Comparison of ENCODE assay signal across 24 mouse cellular contexts in genomic region chr11:107716332-107716938, GRCm38 (mm10). TPM values are rescaled to one million over a fixed set of nuclear protein-coding genes. Genes with fewer than 3 reads are reported as not detected.
DNase-seq lines count a peak whose midpoint lies in the region; ATAC-seq and TF ChIP-seq lines count a peak whose summit lies in the region.
"Had no signal": no experiment of that assay in that cellular context is flagged by ENCODE, and none has a peak within 500 bp of the region (broad histone marks: within the 10 kb centered on the region; RNA-seq: fewer than 3 reads in every experiment).

TSS of gene Cacng1 (minus strand) at chr11:107716522.

- H3K4me1 ChIP-seq in hindbrain, embryonic 10.5 days (replicated peaks) = peaks cover 26% of the 10 kb centered on the region
- 0 out of 2 replicates have a peak, but pooled peaks cover 3% of the 10 kb centered on the region for H3K4me1 ChIP-seq in hindbrain, embryonic 13.5 days (replicated peaks)
- no peaks in the 10 kb centered on the region for H3K4me1 ChIP-seq in limb, embryonic 14.5 days (ENCODE audit: control insufficient read depth, insufficient read depth, low read length)
- H3K4me1 ChIP-seq: embryonic facial prominence, embryonic 12.5 days; heart, embryonic 15.5 days; midbrain, embryonic 15.5 days; neural tube, embryonic 12.5 days had no signal

- intact Hi-C loops in left cerebral cortex, postnatal 4 days (cut with DNase I) = no loop called here

- no peak for ATAC-seq in hindbrain, embryonic 13.5 days (ENCODE audit: low FRiP score)
- ATAC-seq in limb, embryonic 14.5 days (ENCODE audit: low FRiP score, low read depth) = peak; percentile 73
- ATAC-seq: midbrain, embryonic 15.5 days had no signal

- no peak within 1 kb of the TSS for H3K4me3 ChIP-seq in hindbrain, embryonic 10.5 days
- no peak within 1 kb of the TSS for H3K4me3 ChIP-seq in hindbrain, embryonic 13.5 days
- H3K4me3 ChIP-seq in C2C12 (ENCODE audit: insufficient read depth, poor library complexity, severe bottlenecking) = peak within 1 kb of the TSS; percentile 23
- no peak within 1 kb of the TSS for H3K4me3 ChIP-seq in limb, embryonic 14.5 days (replicated peaks; ENCODE audit: low read length)
- H3K4me3 ChIP-seq: embryonic facial prominence, embryonic 12.5 days; heart, embryonic 15.5 days; midbrain, embryonic 15.5 days; neural tube, embryonic 12.5 days had no signal

- H3K4me2 ChIP-seq in hindbrain, embryonic 13.5 days = no peak within 1 kb of the TSS
- H3K4me2 ChIP-seq in limb, embryonic 14.5 days (replicated peaks; ENCODE audit: low read depth, low read length, severe bottlenecking) = no peak within 1 kb of the TSS
- H3K4me2 ChIP-seq: embryonic facial prominence, embryonic 12.5 days; heart, embryonic 15.5 days; liver, embryonic 11.5 days; lung, embryonic 14.5 days; midbrain, embryonic 15.5 days; neural tube, embryonic 12.5 days had no signal

- H3K79me2 ChIP-seq in C2C12 (ENCODE audit: control insufficient read depth, insufficient read depth) = peaks cover 5% of the 10 kb centered on the region

- H3K27ac ChIP-seq in hindbrain, embryonic 10.5 days = 0 out of 2 replicates have a peak within 1 kb of the TSS, but pooled peaks have one; percentile 23
- no peak within 1 kb of the TSS for H3K27ac ChIP-seq in hindbrain, embryonic 13.5 days
- no peak within 1 kb of the TSS for H3K27ac ChIP-seq in limb, embryonic 14.5 days (replicated peaks; ENCODE audit: low read depth, low read length)
- H3K27ac ChIP-seq: embryonic facial prominence, embryonic 12.5 days; heart, embryonic 15.5 days; macrophage; midbrain, embryonic 15.5 days; neural tube, embryonic 12.5 days had no signal

- H3K79me3 ChIP-seq in C2C12 (ENCODE audit: low read depth) = no peaks in the 10 kb centered on the region

- no peak for TF ChIP-seq CTCF in C2C12 (IDR thresholded peaks at IDR 0.05; ENCODE audit: control insufficient read depth, insufficient read depth, insufficient read length)

- H3K9ac ChIP-seq in hindbrain, embryonic 13.5 days = no peak within 1 kb of the TSS
- H3K9ac ChIP-seq in limb, embryonic 14.5 days (ENCODE audit: low read depth, low read length, severe bottlenecking) = no peak within 1 kb of the TSS
- H3K9ac ChIP-seq: embryonic facial prominence, embryonic 12.5 days; heart, embryonic 15.5 days; lung, embryonic 14.5 days; midbrain, embryonic 15.5 days; neural tube, embryonic 12.5 days had no signal

- DNase-seq in hindbrain, embryonic 10.5 days (ENCODE audit: low spot score) = no peak
- peak; percentile 78 for DNase-seq in gastrocnemius, adult 18-20 months (ENCODE audit: low spot score)
- peak; percentile 25 for DNase-seq in limb, embryonic 14.5 days (ENCODE audit: low spot score)
- DNase-seq in spleen, postnatal 10 days (ENCODE audit: low spot score in 2 of 2) = no peak
- DNase-seq in left cerebral cortex, postnatal 4 days = no peak
- no peak for DNase-seq in right cerebral cortex, adult 18-20 months
- DNase-seq: adrenal gland, postnatal 36 days; cerebellum, adult 2 months; heart, adult 18-20 months; kidney, postnatal 25 days; lung, embryonic 14.5 days; right cerebral cortex, postnatal 25 days; thymus, postnatal 14 days had no signal

- H3K27me3 ChIP-seq in hindbrain, embryonic 10.5 days (ENCODE audit: insufficient read depth, poor library complexity, severe bottlenecking) = no peaks in the 10 kb centered on the region
- no peaks in the 10 kb centered on the region for H3K27me3 ChIP-seq in hindbrain, embryonic 13.5 days
- H3K27me3 ChIP-seq in C2C12 (ENCODE audit: control insufficient read depth, insufficient read depth, insufficient read length) = no peaks in the 10 kb centered on the region
- H3K27me3 ChIP-seq in limb, embryonic 14.5 days (ENCODE audit: control insufficient read depth, insufficient read depth, low read length) = no peaks in the 10 kb centered on the region
- H3K27me3 ChIP-seq: CH12.LX; embryonic facial prominence, embryonic 12.5 days; heart, embryonic 15.5 days; midbrain, embryonic 15.5 days; neural tube, embryonic 12.5 days had no signal

- no peak for TF ChIP-seq POLR2A in limb, embryonic 14.5 days (IDR thresholded peaks at IDR 0.05; ENCODE audit: borderline replicate concordance, extremely low read depth, insufficient read depth, insufficient read length)

- peak within 1 kb of the TSS; percentile 54 for H3ac ChIP-seq in C2C12 (ENCODE audit: control insufficient read depth, insufficient read length, low read depth)

- peaks cover 6% of the 10 kb centered on the region; the same call in 1 of the 2 replicates for H3K9me3 ChIP-seq in hindbrain, embryonic 10.5 days
- H3K9me3 ChIP-seq in hindbrain, embryonic 13.5 days = peaks cover 8% of the 10 kb centered on the region
- no peaks in the 10 kb centered on the region for H3K9me3 ChIP-seq in limb, embryonic 14.5 days (ENCODE audit: control insufficient read depth, low read length)
- H3K9me3 ChIP-seq: embryonic facial prominence, embryonic 12.5 days; heart, embryonic 15.5 days; midbrain, embryonic 15.5 days had no signal

- 0 out of 2 replicates have a peak, but pooled peaks cover 5% of the 10 kb centered on the region for H3K36me3 ChIP-seq in hindbrain, embryonic 10.5 days
- peaks cover 5% of the 10 kb centered on the region; the same call in 1 of the 2 replicates for H3K36me3 ChIP-seq in hindbrain, embryonic 13.5 days
- no peaks in the 10 kb centered on the region for H3K36me3 ChIP-seq in C2C12 (ENCODE audit: control insufficient read depth, insufficient read depth)
- H3K36me3 ChIP-seq in limb, embryonic 14.5 days (ENCODE audit: control insufficient read depth, insufficient read depth, low read length) = no peaks in the 10 kb centered on the region
- H3K36me3 ChIP-seq: embryonic facial prominence, embryonic 12.5 days; heart, embryonic 15.5 days; midbrain, embryonic 15.5 days; neural tube, embryonic 12.5 days had no signal

- 79% methylated on average over 16 of the region's 16 CpGs for WGBS in hindbrain, embryonic 10.5 days
- 81% methylated on average over 16 of the region's 16 CpGs for WGBS in hindbrain, embryonic 13.5 days
- 75% methylated on average over 16 of the region's 16 CpGs for WGBS in limb, embryonic 14.5 days

TF ChIP-seq in C2C12, 6 proteins besides CTCF, POLR2A, EP300 and RAD21:
- peak; percentile 97 for TF ChIP-seq MYOD1 (IDR thresholded peaks at IDR 0.05; ENCODE audit: control insufficient read depth, insufficient read length, low read depth)
- no peak for TF ChIP-seq USF1 (IDR thresholded peaks at IDR 0.05; ENCODE audit: low read depth)

RNA-seq across cellular contexts. Expression of gene Cacng1, which starts in this region (rescaled TPM):
- polyA plus RNA-seq in hindbrain, embryonic 10.5 days (2016; fragmentation: Nextera tagmentation; extraction: Ambion mirVana) = 0.16 and 0.26 TPM in 2 replicates
- 0.31 and 0.35 TPM in 2 replicates for polyA plus RNA-seq in hindbrain, embryonic 13.5 days (2015; fragmentation: Nextera tagmentation; extraction: Ambion mirVana)
- polyA plus RNA-seq in C2C12 (2012; fragmentation: generic; extraction: Trizol) = 158 TPM
- total RNA-seq in gastrocnemius, adult 18-20 months (2021) = 100 to 1,000 TPM; 326 to 377 TPM
- 14.4 and 14.8 TPM in 2 replicates for polyA plus RNA-seq in limb, embryonic 14.5 days (2012; rRNA removed)
- polyA plus RNA-seq in limb, embryonic 14.5 days (2014; fragmentation: Nextera tagmentation; extraction: Ambion mirVana) = 10.3 and 13.1 TPM in 2 replicates
- total RNA-seq in left cerebral cortex, postnatal 4 days (2021) = 1 to 10 TPM in 1 of 2 experiments, under 1 TPM in 1; 0.82 to 1.5 TPM
- total RNA-seq: CH12.LX; common myeloid progenitor, adult 5-6 weeks; heart, adult 18-20 months; hematopoietic stem cell, adult 5-6 weeks had no signal
- polyA plus RNA-seq: liver, embryonic 11.5 days; macrophage had no signal

Comparison
In these comparisons a context has a peak if more than half of its experiments do, and no peak if none do; other contexts are left out.
1. RNA of gene Cacng1 (total RNA-seq): 326 to 377 TPM in gastrocnemius, adult 18-20 months; 0.82 to 1.5 TPM in left cerebral cortex, postnatal 4 days; every median in the first group is over 100 times any median in the second.
2. DNase-seq: peak in gastrocnemius, adult 18-20 months (single experiment) and limb, embryonic 14.5 days (single experiment); none in hindbrain, embryonic 10.5 days (single experiment), spleen, postnatal 10 days (0 of 2), left cerebral cortex, postnatal 4 days (single experiment) and right cerebral cortex, adult 18-20 months (single experiment).